Comparison of ENCODE assay signal across 12 mouse cellular contexts in the genomic region with DNA sequence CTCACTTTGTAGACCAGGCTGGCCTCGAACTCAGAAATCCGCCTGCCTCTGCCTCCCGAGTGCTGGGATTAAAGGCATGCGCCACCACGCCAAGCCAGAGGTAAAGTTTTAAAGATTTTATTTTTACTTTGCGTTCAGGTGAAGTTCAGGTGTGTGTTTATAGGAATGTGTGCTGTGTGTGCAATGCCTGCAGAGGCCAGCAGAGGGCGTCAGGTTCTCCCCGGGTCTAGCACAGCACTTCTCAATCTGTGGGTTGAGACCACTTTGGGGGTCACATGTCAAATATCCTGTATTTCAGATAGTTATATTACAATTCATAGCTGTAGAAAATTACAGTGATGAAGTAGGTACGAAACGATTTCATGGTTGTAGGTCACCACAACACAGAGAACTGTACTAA. TPM values are rescaled to one million over a fixed set of nuclear protein-coding genes. Genes with fewer than 3 reads are reported as not detected.
DNase-seq lines count a peak whose midpoint lies in the region; ATAC-seq and TF ChIP-seq lines count a peak whose summit lies in the region.
"Had no signal": no experiment of that assay in that cellular context is flagged by ENCODE, and none has a peak within 500 bp of the region (broad histone marks: within the 10 kb centered on the region; RNA-seq: fewer than 3 reads in every experiment).

No protein-coding gene starts in this region.

- H3K27me3 ChIP-seq in testis, adult 2 months (ENCODE audit: control insufficient read depth, insufficient read depth, low read length), result no peaks in the 10 kb centered on the region
- H3K27me3 ChIP-seq in embryonic facial prominence, embryonic 10.5 days (replicated peaks; ENCODE audit: low read depth, poor library complexity, severe bottlenecking), result no peaks in the 10 kb centered on the region
- H3K27me3 ChIP-seq in hindbrain, embryonic 16.5 days (replicated peaks; ENCODE audit: control insufficient read depth, insufficient read depth, low read length), result no peaks in the 10 kb centered on the region
- H3K27me3 ChIP-seq: heart, embryonic 15.5 days; lung, embryonic 15.5 days; neural tube, embryonic 13.5 days had no signal

- no peak overlapping the region for H3K4me2 ChIP-seq in hindbrain, embryonic 16.5 days (ENCODE audit: low read length)
- H3K4me2 ChIP-seq: heart, embryonic 15.5 days; lung, embryonic 15.5 days; neural tube, embryonic 13.5 days had no signal

- no peaks in the 10 kb centered on the region for H3K36me3 ChIP-seq in testis, adult 2 months (ENCODE audit: control insufficient read depth, insufficient read depth, low read length)
- H3K36me3 ChIP-seq in embryonic facial prominence, embryonic 10.5 days (replicated peaks), result no peaks in the 10 kb centered on the region
- no peaks in the 10 kb centered on the region for H3K36me3 ChIP-seq in hindbrain, embryonic 16.5 days (ENCODE audit: control insufficient read depth, insufficient read depth, low read length)
- H3K36me3 ChIP-seq: heart, embryonic 15.5 days; lung, embryonic 15.5 days; neural tube, embryonic 13.5 days had no signal

- H3K4me3 ChIP-seq in testis, adult 2 months (ENCODE audit: control insufficient read depth, low read depth, low read length), result no peak overlapping the region
- H3K4me3 ChIP-seq in embryonic facial prominence, embryonic 10.5 days, result no peak overlapping the region
- H3K4me3 ChIP-seq in hindbrain, embryonic 16.5 days (ENCODE audit: low read length), result no peak overlapping the region
- H3K4me3 ChIP-seq: heart, embryonic 15.5 days; lung, embryonic 15.5 days; neural tube, embryonic 13.5 days had no signal

- WGBS in embryonic facial prominence, embryonic 10.5 days, result 69% methylated on average over 10 of the region's 10 CpGs
- WGBS in hindbrain, embryonic 16.5 days, result 73% methylated on average over 10 of the region's 10 CpGs

- ATAC-seq in hindbrain, embryonic 16.5 days, result no peak

- H3K9ac ChIP-seq in hindbrain, embryonic 16.5 days (ENCODE audit: low read depth, low read length), result no peak overlapping the region
- H3K9ac ChIP-seq: heart, embryonic 15.5 days; lung, embryonic 15.5 days; neural tube, embryonic 13.5 days had no signal

- DNase-seq in kidney, adult 18-20 months, result peak; percentile 18
- no peak for DNase-seq in kidney, adult 8-10 months
- DNase-seq in testis, postnatal 14 days (ENCODE audit: low spot score), result no peak
- peak; percentile 33 for DNase-seq in embryonic facial prominence, embryonic 10.5 days (ENCODE audit: low spot score)
- no peak for DNase-seq in urinary bladder, adult 18-20 months (ENCODE audit: low spot score in 2 of 2)
- DNase-seq in urinary bladder, postnatal 10 days (ENCODE audit: low spot score), result no peak
- DNase-seq: cerebellum, adult 11-12 months had no signal

- H3K4me1 ChIP-seq in testis, adult 2 months (ENCODE audit: control insufficient read depth, insufficient read depth, low read length), result no peaks in the 10 kb centered on the region; the same call in 1 of the 2 replicates
- no peaks in the 10 kb centered on the region for H3K4me1 ChIP-seq in embryonic facial prominence, embryonic 10.5 days
- H3K4me1 ChIP-seq in hindbrain, embryonic 16.5 days (ENCODE audit: control insufficient read depth, insufficient read depth, low read depth, low read length), result no peaks in the 10 kb centered on the region
- H3K4me1 ChIP-seq: neural tube, embryonic 13.5 days had no signal

- no peak for TF ChIP-seq POLR2A in testis, adult 2 months (IDR thresholded peaks at IDR 0.05; ENCODE audit: control insufficient read depth, low read depth, low read length)

- no peak overlapping the region for H3K27ac ChIP-seq in testis, adult 2 months (ENCODE audit: control insufficient read depth, insufficient read depth, low read depth, low read length)
- no peak overlapping the region for H3K27ac ChIP-seq in embryonic facial prominence, embryonic 10.5 days (replicated peaks)
- no peak overlapping the region for H3K27ac ChIP-seq in hindbrain, embryonic 16.5 days (ENCODE audit: low read depth, low read length)
- H3K27ac ChIP-seq: heart, embryonic 15.5 days; lung, embryonic 15.5 days; neural tube, embryonic 13.5 days had no signal

- H3K9me3 ChIP-seq in embryonic facial prominence, embryonic 10.5 days, result no peaks in the 10 kb centered on the region
- no peaks in the 10 kb centered on the region for H3K9me3 ChIP-seq in hindbrain, embryonic 16.5 days (ENCODE audit: control insufficient read depth, low read length)
- H3K9me3 ChIP-seq: heart, embryonic 15.5 days; lung, embryonic 15.5 days; neural tube, embryonic 13.5 days had no signal

- peak; percentile 90 for TF ChIP-seq CTCF in testis, adult 2 months (IDR thresholded peaks at IDR 0.05; ENCODE audit: control insufficient read depth, insufficient read depth, insufficient replicate concordance, low read depth, low read length)

RNA-seq across cellular contexts. Expression of a gene that starts 7.1 kb away (rescaled TPM):
- polyA plus RNA-seq in testis, adult 2 months (2012; rRNA removed), result 7.7 and 11.2 TPM in 2 replicates
- polyA plus RNA-seq in embryonic facial prominence, embryonic 10.5 days (2016; fragmentation: Nextera tagmentation; extraction: Ambion mirVana), result 1.2 TPM in 2 replicates
- polyA plus RNA-seq in hindbrain, embryonic 16.5 days (2015; fragmentation: Nextera tagmentation; extraction: Ambion mirVana), result 3.0 and 3.9 TPM in 2 replicates

RNA-seq across cellular contexts. Expression of a gene that starts 30.4 kb away (rescaled TPM):
- polyA plus RNA-seq in testis, adult 2 months (2012; rRNA removed), result 11.0 and 16.1 TPM in 2 replicates
- polyA plus RNA-seq in embryonic facial prominence, embryonic 10.5 days (2016; fragmentation: Nextera tagmentation; extraction: Ambion mirVana), result 11.9 TPM in 2 replicates
- 4.7 and 5.1 TPM in 2 replicates for polyA plus RNA-seq in hindbrain, embryonic 16.5 days (2015; fragmentation: Nextera tagmentation; extraction: Ambion mirVana)

Comparison
In these comparisons a context has a peak if more than half of its experiments do, and no peak if none do; other contexts are left out.
1. DNase-seq: peak in kidney, adult 18-20 months (single experiment) and embryonic facial prominence, embryonic 10.5 days (single experiment); none in kidney, adult 8-10 months (0 of 2), testis, postnatal 14 days (single experiment), urinary bladder, adult 18-20 months (0 of 2) and urinary bladder, postnatal 10 days (single experiment).